Mouse (Mus musculus): ENCODE data around the gene Cdca4. TPM values are rescaled to one million over a fixed set of nuclear protein-coding genes. Genes with fewer than 3 reads are reported as not detected.

Gene Cdca4
- total and polyA plus RNA-seq, 3 experiments, result 78.0 to 128 (median 78.0) TPM

GRCm38 (mm10) chr12:112799237-112799970 is 29.8 kb downstream of the Cdca4 start:
- TF ChIP-seq MAZ (IDR thresholded peaks at IDR 0.05; ENCODE audit: low read depth, low read length) (no peak), CHD2 (IDR thresholded peaks at IDR 0.05; ENCODE audit: low read length) (no peak), ZKSCAN1 (IDR thresholded peaks at IDR 0.05; ENCODE audit: borderline replicate concordance, low read depth, low read length) (no peak), GABPA (IDR thresholded peaks at IDR 0.05; ENCODE audit: insufficient replicate concordance, low read depth, low read length) (no peak), TCF12 (IDR thresholded peaks at IDR 0.05; ENCODE audit: low read depth, low read length) (no peak), JUN (IDR thresholded peaks at IDR 0.05; ENCODE audit: insufficient read depth, low read depth, low read length) (no peak), USF1 (IDR thresholded peaks at IDR 0.05; ENCODE audit: low read depth, low read length) (no peak), CTCF (conservative IDR thresholded peaks at IDR 0.05 in 1 of 2, IDR thresholded peaks at IDR 0.05 in 1 of 2; ENCODE audit: low read depth in 2 of 2, low read length in 2 of 2) (no peak), MEF2A (IDR thresholded peaks at IDR 0.05; ENCODE audit: borderline replicate concordance, low read depth, low read length) (no peak), IRF4 (IDR thresholded peaks at IDR 0.05; ENCODE audit: low read depth, low read length) (no peak), ZNF384 (IDR thresholded peaks at IDR 0.05; ENCODE audit: low read depth, low read length) (no peak), NELFE (IDR thresholded peaks at IDR 0.05; ENCODE audit: low read depth, low read length) (no peak), ZC3H11A (IDR thresholded peaks at IDR 0.05; ENCODE audit: low read depth, low read length) (no peak), MYC (IDR thresholded peaks at IDR 0.05; ENCODE audit: low read depth, low read length) (no peak), HCFC1 (IDR thresholded peaks at IDR 0.05; ENCODE audit: low read depth, low read length) (no peak), TBP (conservative IDR thresholded peaks at IDR 0.05; ENCODE audit: low read depth, low read length) (no peak), POLR2A (IDR thresholded peaks at IDR 0.05; ENCODE audit: low read depth, low read length) (no peak), JUND (conservative IDR thresholded peaks at IDR 0.05; ENCODE audit: low read depth, low read length) (no peak), SMC3 (IDR thresholded peaks at IDR 0.05; ENCODE audit: low read depth, low read length) (no peak), NRF1 (IDR thresholded peaks at IDR 0.05; ENCODE audit: low read depth, low read length) (no peak)
- in situ Hi-C loops (cut with MboI; ENCODE audit: low pct_ligation_motif_present, low pct_unique_long_range_greater_than_20kb, low sequenced_read_pairs) (loop anchor here (5.0 kb wide), 1 partner anchor 42 kb away; no protein-coding TSS in a partner anchor), dilution Hi-C loops (cut with MboI; ENCODE audit: extremely low pct_ligation_motif_present, extremely low pct_unique_long_range_greater_than_20kb, low sequenced_read_pairs) (no loop called here)
- Histone ChIP-seq H3K27me3 (replicated peaks) (no peaks in the 10 kb centered on the region), H3K4me2 (ENCODE audit: insufficient read depth, low read depth, poor library complexity, severe bottlenecking) (no peak overlapping the region), H3K79me2 (replicated peaks; ENCODE audit: control insufficient read depth, extremely low read depth, insufficient read depth, poor library complexity, severe bottlenecking) (peaks cover 7% of the 10 kb centered on the region; the same call in 1 of the 2 replicates), H3K9ac (ENCODE audit: insufficient read depth, low read depth) (no peak overlapping the region), H3K4me3 (replicated peaks in 1 of 3; ENCODE audit: low read depth in 2 of 3, low read length in 2 of 3, poor library complexity in 1 of 3) (no peak overlapping the region), H3K9me3 (replicated peaks; ENCODE audit: low read length) (no peaks in the 10 kb centered on the region), H3K36me3 (replicated peaks in 1 of 2; ENCODE audit: control insufficient read depth in 1 of 2, insufficient read depth in 1 of 2, low read length in 1 of 2) (no peaks in the 10 kb centered on the region), H3K4me1 (ENCODE audit: control insufficient read depth in 1 of 2, insufficient read depth in 2 of 2) (peaks cover 38 to 64% of the 10 kb centered on the region in 2 experiments), H3K27ac (ENCODE audit: insufficient read depth, low read depth) (peak overlapping the region; percentile 49)
- DNase-seq (ENCODE audit: extremely low read depth), result no peak

GRCm38 (mm10) chr12:112798716-112799115 is 30.5 kb downstream of the Cdca4 start:
- dilution Hi-C loops (cut with MboI; ENCODE audit: extremely low pct_ligation_motif_present, extremely low pct_unique_long_range_greater_than_20kb, low sequenced_read_pairs), result no loop called here
- no peaks in the 10 kb centered on the region for H3K9me3 ChIP-seq (replicated peaks; ENCODE audit: low read length)
- in situ Hi-C loops (cut with MboI; ENCODE audit: low pct_ligation_motif_present, low pct_unique_long_range_greater_than_20kb, low sequenced_read_pairs), result loop anchor here (5.0 kb wide), 1 partner anchor 41 kb away; no protein-coding TSS in a partner anchor
- H3K27me3 ChIP-seq (replicated peaks), result no peaks in the 10 kb centered on the region
- H3K79me2 ChIP-seq (replicated peaks; ENCODE audit: control insufficient read depth, extremely low read depth, insufficient read depth, poor library complexity, severe bottlenecking), result peaks cover 7% of the 10 kb centered on the region; the same call in 1 of the 2 replicates
- H3K36me3 ChIP-seq (replicated peaks in 1 of 2; ENCODE audit: control insufficient read depth in 1 of 2, insufficient read depth in 1 of 2, low read length in 1 of 2), result no peaks in the 10 kb centered on the region
- peak overlapping the region; percentile 49 for H3K27ac ChIP-seq (ENCODE audit: insufficient read depth, low read depth)
- no peak for TF ChIP-seq TBP (conservative IDR thresholded peaks at IDR 0.05; ENCODE audit: low read depth, low read length)
- no peak for TF ChIP-seq MXI1 (IDR thresholded peaks at IDR 0.05; ENCODE audit: low read depth, low read length)
- TF ChIP-seq MAZ (IDR thresholded peaks at IDR 0.05; ENCODE audit: low read depth, low read length), result no peak
- TF ChIP-seq E2F4 (IDR thresholded peaks at IDR 0.05; ENCODE audit: insufficient replicate concordance, low read depth, low read length), result no peak
- TF ChIP-seq ZC3H11A (IDR thresholded peaks at IDR 0.05; ENCODE audit: low read depth, low read length), result no peak
- no peak for TF ChIP-seq SIN3A (IDR thresholded peaks at IDR 0.05; ENCODE audit: low read length)
- TF ChIP-seq RCOR1 (conservative IDR thresholded peaks at IDR 0.05; ENCODE audit: low read depth, low read length), result no peak
- TF ChIP-seq RAD21 (IDR thresholded peaks at IDR 0.05; ENCODE audit: low read depth, low read length), result no peak
- TF ChIP-seq ZMIZ1 (IDR thresholded peaks at IDR 0.05; ENCODE audit: low read depth, low read length), result no peak
- TF ChIP-seq CHD2 (IDR thresholded peaks at IDR 0.05; ENCODE audit: low read length), result no peak
- TF ChIP-seq KAT2A (IDR thresholded peaks at IDR 0.05; ENCODE audit: insufficient replicate concordance, low read length), result no peak
- no peak for TF ChIP-seq NRF1 (IDR thresholded peaks at IDR 0.05; ENCODE audit: low read depth, low read length)
- TF ChIP-seq IRF4 (IDR thresholded peaks at IDR 0.05; ENCODE audit: low read depth, low read length), result no peak
- TF ChIP-seq UBTF (IDR thresholded peaks at IDR 0.05; ENCODE audit: low read depth, low read length), result no peak
- no peak for TF ChIP-seq GABPA (IDR thresholded peaks at IDR 0.05; ENCODE audit: insufficient replicate concordance, low read depth, low read length)
- TF ChIP-seq JUN (IDR thresholded peaks at IDR 0.05; ENCODE audit: insufficient read depth, low read depth, low read length), result no peak
- H3K9ac ChIP-seq (ENCODE audit: insufficient read depth, low read depth), result no peak overlapping the region
- no peak overlapping the region for H3K4me2 ChIP-seq (ENCODE audit: insufficient read depth, low read depth, poor library complexity, severe bottlenecking)
- H3K4me1 ChIP-seq (ENCODE audit: control insufficient read depth in 1 of 2, insufficient read depth in 2 of 2), result peaks cover 34 to 71% of the 10 kb centered on the region in 2 experiments
- DNase-seq (ENCODE audit: extremely low read depth), result no peak
- no peak overlapping the region for H3K4me3 ChIP-seq (replicated peaks in 1 of 3; ENCODE audit: low read depth in 2 of 3, low read length in 2 of 3, poor library complexity in 1 of 3)
